9 mouse cellular contexts compared by ENCODE assay signal in the genomic region with DNA sequence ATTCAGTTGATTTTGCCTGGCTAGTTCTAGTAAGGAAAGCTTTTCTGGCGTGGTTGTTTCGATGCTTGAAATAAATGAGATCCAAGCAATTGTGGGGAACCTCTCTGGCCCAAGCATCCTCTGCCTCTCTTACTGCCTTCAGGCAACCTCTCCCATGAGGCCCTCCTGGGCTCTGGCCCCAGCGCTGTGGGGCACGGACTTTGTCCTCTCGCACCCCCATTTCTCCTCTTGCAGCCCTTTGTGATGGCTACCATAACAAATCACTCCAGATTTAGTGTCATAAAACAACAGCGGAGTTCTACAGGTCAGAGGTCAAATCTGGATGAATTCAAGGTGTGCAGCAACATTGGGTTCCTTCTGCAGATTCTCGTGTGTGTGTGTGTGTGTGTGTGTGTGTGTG. TPM values are rescaled to one million over a fixed set of nuclear protein-coding genes. Genes with fewer than 3 reads are reported as not detected.
DNase-seq lines count a peak whose midpoint lies in the region; TF ChIP-seq lines count a peak whose summit lies in the region.
"Had no signal": no experiment of that assay in that cellular context is flagged by ENCODE, and none has a peak within 500 bp of the region (broad histone marks: within the 10 kb centered on the region; RNA-seq: fewer than 3 reads in every experiment).

No protein-coding gene starts in this region.

- no peak for TF ChIP-seq CTCF in gastrocnemius, adult 2 months (IDR thresholded peaks at IDR 0.05)

- H3K4me3 ChIP-seq in gastrocnemius, adult 2 months, result no peak overlapping the region; the same call in 1 of the 2 replicates
- no peak overlapping the region for H3K4me3 ChIP-seq in brown adipose tissue, adult 24 weeks (ENCODE audit: insufficient read depth, low read depth, low read length)
- peak overlapping the region; percentile 32 for H3K4me3 ChIP-seq in hindbrain, embryonic 10.5 days
- peak overlapping the region; percentile 37; the same call in 1 of the 2 replicates for H3K4me3 ChIP-seq in midbrain, embryonic 10.5 days

- 0 out of 2 replicates have a peak, but pooled peaks cover 3% of the 10 kb centered on the region for H3K9me3 ChIP-seq in hindbrain, embryonic 10.5 days
- H3K9me3 ChIP-seq in midbrain, embryonic 10.5 days (replicated peaks), result 0 out of 2 replicates have a peak, but pooled peaks cover 10% of the 10 kb centered on the region

- intact Hi-C loops in gastrocnemius, adult 2 months (cut with DNase I), result loop anchor here (5.0 kb wide), 1 partner anchor 247 kb away; no protein-coding TSS in a partner anchor

- DNase-seq in gastrocnemius, adult 2 months, result no peak
- no peak for DNase-seq in gastrocnemius, adult 8-10 months (ENCODE audit: low spot score in 2 of 2)
- DNase-seq in hindbrain, embryonic 10.5 days (ENCODE audit: low spot score), result no peak
- no peak for DNase-seq in midbrain, embryonic 10.5 days (ENCODE audit: low spot score)
- DNase-seq in spleen, adult 18-20 months, result no peak
- DNase-seq in cerebellum, adult 9-11 months, result no peak
- no peak for DNase-seq in spleen, postnatal 14 days (ENCODE audit: low spot score in 2 of 2)

- peak overlapping the region; percentile 48 for H3K27ac ChIP-seq in gastrocnemius, adult 2 months
- H3K27ac ChIP-seq in brown adipose tissue, adult 24 weeks (replicated peaks; ENCODE audit: low read depth, low read length), result peak overlapping the region; percentile 6; the same call in 1 of the 2 replicates
- H3K27ac ChIP-seq in hindbrain, embryonic 10.5 days, result peak overlapping the region; percentile 86
- peak overlapping the region; percentile 77 for H3K27ac ChIP-seq in midbrain, embryonic 10.5 days (replicated peaks)

- 59% methylated on average over 7 of the region's 7 CpGs for WGBS in hindbrain, embryonic 10.5 days
- 70% methylated on average over 7 of the region's 7 CpGs for WGBS in midbrain, embryonic 10.5 days

- H3K27me3 ChIP-seq in hindbrain, embryonic 10.5 days (ENCODE audit: insufficient read depth, poor library complexity, severe bottlenecking), result peaks cover 8% of the 10 kb centered on the region; the same call in 1 of the 2 replicates
- H3K27me3 ChIP-seq in midbrain, embryonic 10.5 days (ENCODE audit: low read depth, poor library complexity, severe bottlenecking), result peaks cover 40% of the 10 kb centered on the region

- H3K4me1 ChIP-seq in brown adipose tissue, adult 24 weeks (ENCODE audit: control insufficient read depth, insufficient read depth, insufficient read length, low read length), result peaks cover 45% of the 10 kb centered on the region
- peaks cover 62% of the 10 kb centered on the region for H3K4me1 ChIP-seq in hindbrain, embryonic 10.5 days (replicated peaks)
- peaks cover 57% of the 10 kb centered on the region for H3K4me1 ChIP-seq in midbrain, embryonic 10.5 days

- H3K36me3 ChIP-seq in hindbrain, embryonic 10.5 days, result no peaks in the 10 kb centered on the region
- H3K36me3 ChIP-seq in midbrain, embryonic 10.5 days, result no peaks in the 10 kb centered on the region

RNA-seq across cellular contexts. Expression of a gene that starts 49.1 kb away (rescaled TPM):
- total RNA-seq in gastrocnemius, adult 2 months (2021), result 1 to 10 TPM in 1 of 2 experiments, under 1 TPM in 1; 0.47 to 1.8 TPM
- total RNA-seq in gastrocnemius, adult 8-10 months (2022), result 1 to 10 TPM in 2 of 4 experiments, under 1 TPM in 2; 0.41 to 1.7 (median 0.77) TPM
- polyA plus RNA-seq in brown adipose tissue, adult 24 weeks (2012; ENCODE audit: insufficient read depth, insufficient read length, missing spikeins), result not detected in 2 replicates
- polyA plus RNA-seq in hindbrain, embryonic 10.5 days (2016; fragmentation: Nextera tagmentation; extraction: Ambion mirVana), result 0.33 and 0.47 TPM in 2 replicates
- 0.20 and 0.34 TPM in 2 replicates for polyA plus RNA-seq in midbrain, embryonic 10.5 days (2016; fragmentation: Nextera tagmentation; extraction: Ambion mirVana)
- total RNA-seq: common myeloid progenitor, adult 5-6 weeks had no signal

Comparison
In these comparisons a context has a peak if more than half of its experiments do, and no peak if none do; other contexts are left out.
1. H3K27ac ChIP-seq: peak in every context shown above with its lines; median percentile 86 in hindbrain, embryonic 10.5 days; 77 in midbrain, embryonic 10.5 days; 48 in gastrocnemius, adult 2 months; 6 in brown adipose tissue, adult 24 weeks.
2. H3K4me3 ChIP-seq: peak in hindbrain, embryonic 10.5 days (single experiment) and midbrain, embryonic 10.5 days (single experiment); none in gastrocnemius, adult 2 months (single experiment) and brown adipose tissue, adult 24 weeks (single experiment).